Mouse (Mus musculus) testis, adult 2 months (tissue): ENCODE measurements at regions not wholly inside any gene's neighbourhood (a gene's known extent, or its start where the extent isn't known, plus 50 kb on each side); places are given as distances from the start of the nearest gene placed in this dataset.

Experiments used
- CTCF ChIP-seq: fragments of 200-500 bp; IDR thresholded peaks from 2 replicates; pipeline ENCODE4 v1.5.1; 2012; ENCODE audit warnings: low read depth, mild to moderate bottlenecking, inconsistent platforms, low read length, moderate library complexity; ENCODE audit not compliant: control insufficient read depth, insufficient read depth, insufficient replicate concordance
- POLR2A ChIP-seq: fragments of 200-500 bp; IDR thresholded peaks from 2 replicates; pipeline ENCODE4 v1.6.1; 2012; ENCODE audit warnings: low read depth, mild to moderate bottlenecking, inconsistent platforms, low read length, moderate library complexity; ENCODE audit not compliant: control insufficient read depth

DNA sequence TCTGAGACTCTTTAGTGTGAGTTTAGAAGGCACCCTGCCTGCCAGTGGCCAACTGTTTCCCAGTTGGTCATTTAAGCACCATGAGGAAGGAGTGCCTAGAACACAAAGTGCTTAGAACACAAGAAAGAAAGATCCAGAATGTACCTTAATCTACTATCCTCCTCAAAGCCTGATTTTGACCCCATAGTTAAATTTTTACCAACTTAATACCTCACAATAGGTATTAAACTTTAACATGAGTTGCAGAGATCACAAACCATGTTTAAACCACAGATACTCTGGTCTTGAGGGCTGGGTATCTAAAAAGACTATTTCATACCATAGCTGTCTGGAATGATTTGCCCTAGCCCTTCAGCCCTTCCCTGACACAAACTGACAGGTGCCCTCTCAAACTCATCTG is 557.6 kb downstream of the Rps29 start:
- TF ChIP-seq CTCF = no peak
- no peak for TF ChIP-seq POLR2A
